Mouse (Mus musculus) neural tube, embryonic 12.5 days (tissue): ENCODE data around the gene Ehd1. TPM values are rescaled to one million over a fixed set of nuclear protein-coding genes. Genes with fewer than 3 reads are reported as not detected.
"Not testable (repeated sequence)": the region's sequence is repeated elsewhere in the genome, so short reads cannot be mapped to it uniquely, and the experiment has no call there.

Experiments
- ATAC-seq: fragments of 200-750 bp; cut with Nextera tagmentation; 2 replicates; pipeline ENCODE4 v1.8.0; 2017; ENCODE audit warnings: low read depth, mild to moderate bottlenecking, moderate TSS enrichment, moderate library complexity; ENCODE audit not compliant: low FRiP score
- H3K27ac ChIP-seq: fragments of 300-500 bp; sonication (generic); 2 replicates; pipeline ENCODE4 v1.5.1; 2016
- H3K27me3 ChIP-seq: fragments of 300-500 bp; sonication (generic); replicated peaks from 2 replicates; pipeline ENCODE4 v1.6.1; 2016; ENCODE audit warnings: mild to moderate bottlenecking
- H3K36me3 ChIP-seq: fragments of 300-500 bp; sonication (generic); 2 replicates; pipeline ENCODE4 v1.6.1; 2016; ENCODE audit warnings: mild to moderate bottlenecking
- H3K4me1 ChIP-seq: fragments of 300-500 bp; sonication (generic); 2 replicates; pipeline ENCODE4 v1.6.1; 2016
- H3K4me2 ChIP-seq: fragments of 300-500 bp; sonication (generic); replicated peaks from 2 replicates; pipeline ENCODE4 v1.6.1; 2016; ENCODE audit warnings: mild to moderate bottlenecking
- H3K4me3 ChIP-seq: fragments of 300-500 bp; sonication (generic); 2 replicates; pipeline ENCODE4 v1.5.1; 2016
- H3K9ac ChIP-seq: fragments of 300-500 bp; sonication (generic); 2 replicates; pipeline ENCODE4 v1.6.1; 2016; ENCODE audit warnings: mild to moderate bottlenecking
- H3K9me3 ChIP-seq: fragments of 300-500 bp; sonication (generic); 2 replicates; pipeline ENCODE4 v1.6.1; 2016; ENCODE audit warnings: mild to moderate bottlenecking
- WGBS: fragments of 180-500 bp; shearing (Covaris S2); methylation state at CpG from one replicate; pipeline ENCODE4 v1.1.7; 2016; 5-methylcytosine and 5-hydroxymethylcytosine counted together
- polyA plus RNA-seq: library from polyadenylated mRNA; unstranded; fragments of >200 nt; fragmentation: Nextera tagmentation; extraction: Ambion mirVana; gene quantifications from 2 replicates; pipeline ENCODE4 v1.2.1, GENCODE M21; 2016

Ehd1 gene
- polyA plus RNA-seq, 1 experiment from 2014 or later = 87.2 TPM

DNA sequence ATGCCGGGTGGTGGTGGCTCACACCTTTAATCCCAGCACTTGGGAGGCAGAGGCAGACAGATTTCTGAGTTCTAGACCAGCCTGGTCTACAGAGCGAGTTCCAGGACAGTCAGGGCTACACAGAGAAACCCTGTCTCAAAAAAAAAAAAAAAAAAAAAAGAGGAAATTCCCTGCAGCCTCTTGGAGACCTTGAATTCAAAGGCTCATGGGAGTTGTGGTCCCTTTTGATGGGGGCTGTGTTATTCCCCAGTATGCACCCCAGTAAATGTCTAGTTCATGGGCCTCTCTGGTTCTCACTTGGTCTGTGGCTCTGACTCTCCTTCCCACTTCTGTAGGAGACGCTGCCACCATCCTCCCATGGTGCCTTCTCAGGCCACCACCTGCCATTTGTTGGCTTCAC, 35.3 kb downstream of the Ehd1 start:
- H3K9me3 ChIP-seq, H3K4me2 ChIP-seq, H3K27me3 ChIP-seq, H3K4me1 ChIP-seq, H3K9ac ChIP-seq, H3K4me3 ChIP-seq, H3K27ac ChIP-seq, ATAC-seq: not testable (repeated sequence)
- H3K36me3 ChIP-seq = peaks cover 21% of the 10 kb centered on the region
- WGBS = 91% methylated on average over 3 of the region's 3 CpGs

DNA sequence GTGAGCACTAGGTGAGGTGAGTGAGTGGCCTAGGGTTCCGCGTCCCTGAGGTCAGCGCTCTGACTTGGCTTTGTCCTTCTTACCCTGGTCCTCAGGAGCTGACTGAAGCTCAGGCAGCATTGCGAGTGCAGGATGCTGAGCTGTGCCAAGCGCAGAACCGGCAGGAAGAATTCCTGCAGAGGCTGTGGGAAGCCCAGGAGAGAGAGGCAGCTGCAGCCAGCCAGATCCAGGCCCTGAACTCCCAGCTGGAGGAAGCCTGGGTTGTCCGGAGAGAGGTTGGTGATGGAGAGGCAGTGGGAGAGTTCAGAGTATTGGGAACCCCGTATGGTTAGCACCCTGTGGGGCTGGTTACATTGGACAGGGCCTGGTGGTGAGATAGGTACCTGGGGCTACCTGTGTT, 37.3 kb downstream of the Ehd1 start:
- H3K27ac ChIP-seq = no peak overlapping the region

DNA sequence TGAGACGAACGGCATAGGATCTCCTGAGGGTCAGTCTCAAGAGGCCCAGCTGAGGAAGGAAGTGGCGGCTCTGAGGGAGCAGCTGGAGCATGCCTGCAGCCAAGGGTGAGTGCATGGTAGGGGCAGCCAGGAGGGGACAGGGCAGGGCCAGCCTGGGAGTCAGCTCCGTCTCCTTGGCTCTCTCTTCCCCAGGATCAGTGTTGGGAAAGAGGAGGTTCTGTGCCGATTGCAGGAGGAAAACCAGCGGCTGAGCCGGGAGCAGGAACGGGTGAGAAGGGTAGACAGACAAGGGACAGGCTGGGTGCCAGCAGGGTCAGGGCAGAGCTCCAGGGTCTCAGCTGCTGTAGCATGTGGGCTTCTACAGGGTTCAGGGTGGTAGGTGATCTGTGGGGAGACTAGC, 38.0 kb downstream of the Ehd1 start:
- WGBS = 84% methylated on average over 8 of the region's 8 CpGs
- no peak overlapping the region for H3K4me3 ChIP-seq
- no peaks in the 10 kb centered on the region; the same call in 1 of the 2 replicates for H3K4me1 ChIP-seq
- H3K9ac ChIP-seq = no peak overlapping the region
- no peak for ATAC-seq
- H3K27ac ChIP-seq = no peak overlapping the region
- H3K36me3 ChIP-seq = peaks cover 29% of the 10 kb centered on the region
- H3K9me3 ChIP-seq = no peaks in the 10 kb centered on the region
- H3K27me3 ChIP-seq = no peaks in the 10 kb centered on the region
- H3K4me2 ChIP-seq = no peak overlapping the region

More for the DNA sequence above, 37.3 kb downstream of the Ehd1 start:
- H3K36me3 ChIP-seq = peaks cover 29% of the 10 kb centered on the region
- ATAC-seq = no peak
- H3K27me3 ChIP-seq = no peaks in the 10 kb centered on the region
- no peak overlapping the region for H3K9ac ChIP-seq
- no peaks in the 10 kb centered on the region; the same call in 1 of the 2 replicates for H3K4me1 ChIP-seq
- H3K4me3 ChIP-seq = no peak overlapping the region
- no peaks in the 10 kb centered on the region for H3K9me3 ChIP-seq
- WGBS = 88% methylated on average over 8 of the region's 8 CpGs
- H3K4me2 ChIP-seq = no peak overlapping the region

DNA sequence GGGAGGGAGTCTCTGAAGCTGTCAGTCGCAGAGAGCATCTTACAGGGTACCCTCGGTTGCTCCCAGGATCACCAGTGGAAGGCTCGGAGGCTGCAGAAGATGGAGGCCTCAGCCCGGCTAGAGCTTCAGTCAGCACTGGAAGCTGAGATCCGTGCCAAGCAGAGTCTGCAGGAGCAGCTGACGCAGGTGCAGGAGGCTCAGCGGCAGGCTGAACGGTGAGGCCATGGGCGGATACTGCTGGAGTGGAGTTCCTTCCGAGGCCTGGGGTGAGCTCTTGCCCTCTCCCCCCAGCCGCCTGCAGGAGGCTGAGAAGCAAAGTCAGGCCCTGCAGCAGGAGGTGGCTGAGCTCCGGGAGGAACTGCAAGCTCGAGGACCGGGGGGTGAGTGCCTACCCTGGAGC, 39.0 kb downstream of the Ehd1 start:
- no peaks in the 10 kb centered on the region for H3K27me3 ChIP-seq
- ATAC-seq = no peak
- 82% methylated on average over 14 of the region's 14 CpGs for WGBS
- no peak overlapping the region for H3K4me3 ChIP-seq
- no peaks in the 10 kb centered on the region; the same call in 1 of the 2 replicates for H3K4me1 ChIP-seq
- H3K9ac ChIP-seq = no peak overlapping the region
- no peak overlapping the region for H3K4me2 ChIP-seq
- no peaks in the 10 kb centered on the region for H3K9me3 ChIP-seq
- H3K36me3 ChIP-seq = peaks cover 31% of the 10 kb centered on the region
- no peak overlapping the region for H3K27ac ChIP-seq

DNA sequence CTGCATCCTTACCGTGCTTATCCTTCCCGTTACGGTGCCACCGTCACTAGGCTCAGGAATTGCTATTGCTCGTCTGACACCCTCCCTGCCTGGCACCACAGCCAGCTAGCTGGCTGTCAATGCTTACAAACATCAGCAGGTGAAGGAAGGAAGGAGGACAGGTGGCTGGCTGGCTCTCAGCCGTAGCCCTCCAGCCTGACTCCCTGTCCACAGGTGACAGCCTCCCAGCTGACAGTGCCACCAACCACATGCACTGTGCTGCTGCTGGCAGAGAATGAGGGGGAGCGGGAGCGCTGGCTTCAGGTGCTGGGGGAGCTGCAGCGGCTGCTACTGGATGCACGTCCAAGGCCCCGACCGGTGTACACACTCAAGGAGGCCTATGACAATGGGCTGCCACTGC, 41.6 kb downstream of the Ehd1 start:
- no peaks in the 10 kb centered on the region for H3K9me3 ChIP-seq
- H3K27ac ChIP-seq = no peak overlapping the region
- no peak for ATAC-seq
- no peaks in the 10 kb centered on the region for H3K27me3 ChIP-seq
- H3K9ac ChIP-seq = no peak overlapping the region
- H3K4me1 ChIP-seq = no peaks in the 10 kb centered on the region; the same call in 1 of the 2 replicates
- H3K4me3 ChIP-seq = no peak overlapping the region
- no peak overlapping the region for H3K4me2 ChIP-seq
- H3K36me3 ChIP-seq = peaks cover 35% of the 10 kb centered on the region
- WGBS = 92% methylated on average over 12 of the region's 12 CpGs

DNA sequence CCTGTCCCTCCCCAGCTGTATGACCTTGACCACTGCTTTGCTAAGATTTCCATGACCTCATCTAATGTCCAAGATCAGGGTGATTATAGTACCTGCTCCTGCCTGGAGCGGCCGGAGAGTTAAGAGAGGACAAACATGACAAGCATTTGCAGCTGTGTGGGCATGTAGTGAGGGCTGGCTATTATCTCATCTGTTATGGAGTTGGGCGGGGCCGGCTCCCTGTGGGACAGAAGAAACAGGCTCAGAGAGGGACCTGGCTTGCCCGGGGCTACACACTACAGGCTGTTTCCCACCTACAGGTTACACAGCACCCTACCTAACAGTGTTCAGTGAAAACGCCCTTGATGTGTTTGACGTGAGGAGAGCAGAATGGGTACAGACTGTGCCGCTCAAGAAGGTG, 44.8 kb downstream of the Ehd1 start:
- no peak overlapping the region for H3K27ac ChIP-seq
- H3K27me3 ChIP-seq = no peaks in the 10 kb centered on the region
- no peaks in the 10 kb centered on the region for H3K4me1 ChIP-seq
- WGBS = 86% methylated on average over 8 of the region's 8 CpGs
- H3K9me3 ChIP-seq = no peaks in the 10 kb centered on the region
- H3K4me2 ChIP-seq = no peak overlapping the region
- no peak overlapping the region for H3K4me3 ChIP-seq
- ATAC-seq = no peak
- peaks cover 21% of the 10 kb centered on the region for H3K36me3 ChIP-seq
- no peak overlapping the region for H3K9ac ChIP-seq

DNA sequence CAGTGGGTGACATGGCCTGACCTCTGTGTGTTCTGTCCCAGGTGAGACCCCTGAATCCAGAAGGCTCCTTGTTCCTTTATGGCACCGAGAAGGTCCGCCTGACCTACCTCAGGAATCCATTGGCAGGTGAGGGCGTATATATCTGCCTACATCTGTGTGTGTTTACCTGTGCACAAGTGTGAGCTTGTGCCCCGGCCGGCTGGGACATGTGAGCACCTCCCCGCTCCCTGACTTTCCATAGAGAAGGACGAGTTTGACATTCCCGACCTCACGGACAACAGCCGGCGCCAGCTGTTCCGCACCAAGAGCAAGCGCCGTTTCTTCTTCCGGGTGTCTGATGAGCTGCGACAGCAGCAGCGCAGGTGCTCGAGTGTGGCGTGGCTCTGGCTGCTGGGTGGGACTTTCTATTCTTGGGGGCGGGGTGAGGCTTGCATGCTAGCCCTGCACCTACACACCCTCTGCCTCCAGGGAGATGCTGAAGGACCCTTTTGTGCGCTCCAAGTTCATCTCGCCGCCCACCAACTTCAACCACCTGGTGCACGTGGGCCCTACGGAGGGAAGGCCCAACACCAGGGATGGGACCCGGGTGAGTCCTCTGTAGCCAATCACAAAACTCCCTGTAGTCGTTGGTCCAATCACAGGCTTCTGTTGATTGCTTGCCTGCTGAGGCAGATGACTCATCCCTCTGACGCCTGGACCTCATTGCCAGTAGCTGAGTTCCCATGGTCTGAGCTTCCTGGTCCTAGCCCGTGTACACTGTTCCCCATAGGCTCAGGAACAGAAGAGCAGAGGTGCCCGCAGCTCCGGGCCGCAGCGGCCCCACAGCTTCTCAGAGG, 45.5 kb downstream of the Ehd1 start:
- no peaks in the 10 kb centered on the region for H3K9me3 ChIP-seq
- WGBS = 84% methylated on average over 33 of the region's 33 CpGs
- no peaks in the 10 kb centered on the region for H3K4me1 ChIP-seq
- H3K9ac ChIP-seq = no peak overlapping the region
- ATAC-seq = no peak
- no peaks in the 10 kb centered on the region for H3K27me3 ChIP-seq
- H3K27ac ChIP-seq = no peak overlapping the region
- no peak overlapping the region for H3K4me2 ChIP-seq
- peaks cover 17% of the 10 kb centered on the region for H3K36me3 ChIP-seq
- H3K4me3 ChIP-seq = no peak overlapping the region

DNA sequence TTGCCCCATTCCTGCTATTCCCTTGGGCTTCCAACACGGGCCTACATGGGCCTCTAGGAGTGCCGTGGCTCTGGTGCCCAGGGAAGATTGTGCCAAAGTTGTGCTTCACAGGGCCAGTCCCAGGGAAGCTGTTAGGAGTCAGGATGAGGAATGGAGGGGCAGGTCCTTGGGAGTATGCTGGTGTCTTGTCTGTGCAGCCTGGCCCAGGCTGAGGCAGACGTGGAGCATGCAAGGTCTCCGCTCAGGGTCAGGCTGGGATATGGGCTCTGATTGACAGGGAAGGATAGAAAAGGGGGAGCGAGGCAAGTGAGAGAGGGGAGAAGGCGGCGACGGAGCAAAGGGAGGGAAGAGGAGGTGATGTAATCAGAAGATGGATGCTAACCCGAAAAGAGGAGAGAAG, 48.2 kb downstream of the Ehd1 start:
- ATAC-seq = no peak
- no peaks in the 10 kb centered on the region for H3K9me3 ChIP-seq
- no peak overlapping the region for H3K4me3 ChIP-seq
- no peak overlapping the region for H3K27ac ChIP-seq
- H3K4me1 ChIP-seq = no peaks in the 10 kb centered on the region
- peaks cover 8% of the 10 kb centered on the region; the same call in 1 of the 2 replicates for H3K36me3 ChIP-seq
- no peaks in the 10 kb centered on the region for H3K27me3 ChIP-seq
- WGBS = 86% methylated on average over 9 of the region's 9 CpGs
- H3K9ac ChIP-seq = no peak overlapping the region
- H3K4me2 ChIP-seq = no peak overlapping the region

DNA sequence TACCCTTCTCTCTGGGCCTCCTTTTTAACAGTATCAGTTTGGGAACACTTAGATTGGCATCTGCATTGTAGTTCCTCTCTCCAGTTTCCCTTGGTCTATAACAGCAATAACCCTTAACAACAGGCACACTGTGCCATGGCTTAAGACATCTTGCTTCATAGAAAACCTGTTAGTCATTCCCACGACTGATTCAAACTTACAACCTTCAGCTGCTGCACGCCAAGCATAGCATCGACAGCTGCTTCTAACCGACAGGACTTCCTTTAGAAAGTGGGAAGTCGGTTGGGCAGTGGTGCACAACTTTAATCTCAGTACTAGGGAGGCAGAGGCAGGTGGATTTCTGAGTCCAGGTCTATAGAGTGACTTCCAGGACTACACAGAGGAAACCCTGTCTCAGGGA, 54.7 kb downstream of the Ehd1 start:
- ATAC-seq = no peak
- WGBS = 70% methylated on average over 5 of the region's 5 CpGs
- H3K4me1 ChIP-seq = peaks cover 12% of the 10 kb centered on the region
- no peak overlapping the region for H3K27ac ChIP-seq
- H3K27me3 ChIP-seq = no peaks in the 10 kb centered on the region
- no peak overlapping the region for H3K4me2 ChIP-seq
- no peaks in the 10 kb centered on the region for H3K36me3 ChIP-seq
- H3K4me3 ChIP-seq = no peak overlapping the region
- H3K9me3 ChIP-seq = no peaks in the 10 kb centered on the region
- H3K9ac ChIP-seq = no peak overlapping the region

DNA sequence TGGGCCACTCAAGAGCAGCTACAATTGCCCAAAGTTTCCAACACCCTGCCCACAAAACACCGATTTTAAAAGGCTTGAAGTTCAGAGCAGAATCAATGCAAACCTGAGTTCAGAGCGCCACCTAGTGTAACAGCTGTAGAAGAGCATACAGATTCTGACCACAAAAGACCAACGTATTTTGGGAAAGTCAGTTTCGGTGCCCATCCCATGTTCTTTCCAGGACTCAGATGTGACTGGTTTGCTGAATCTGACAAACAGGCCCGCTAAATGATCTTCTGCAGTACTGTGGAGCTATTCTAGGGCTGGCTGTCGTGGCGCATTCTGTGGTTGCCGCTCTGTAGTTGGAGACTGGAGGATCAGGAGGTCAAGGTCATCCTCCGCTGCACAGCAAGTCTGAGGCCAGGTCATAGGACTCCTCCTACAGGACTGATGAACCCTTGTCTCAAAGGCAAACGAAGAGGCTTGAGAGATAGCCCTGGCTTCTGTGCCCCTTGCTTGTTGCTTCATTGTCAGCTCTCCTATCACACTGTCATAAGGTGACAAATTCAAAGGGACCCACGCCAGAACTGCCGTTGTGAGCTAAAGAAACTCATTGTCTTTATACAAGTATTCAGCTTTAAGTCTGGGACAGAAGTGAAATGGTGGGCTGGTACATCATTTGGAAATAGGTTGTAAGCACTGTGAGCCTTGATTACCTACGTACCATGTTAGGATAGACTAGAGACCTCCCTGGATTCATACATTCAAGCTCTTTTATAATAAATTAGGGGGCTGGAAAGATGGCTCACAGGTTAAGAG, 55.4 kb downstream of the Ehd1 start:
- Histone ChIP-seq H3K9me3 (no peaks in the 10 kb centered on the region), H3K27ac (no peak overlapping the region), H3K4me2 (peak overlapping the region; percentile 35), H3K27me3 (no peaks in the 10 kb centered on the region), H3K4me3 (no peak overlapping the region), H3K4me1 (peaks cover 20% of the 10 kb centered on the region), H3K36me3 (peaks cover 2% of the 10 kb centered on the region; the same call in 1 of the 2 replicates), H3K9ac (no peak overlapping the region)
- no peak for ATAC-seq
- 23% methylated on average over 13 of the region's 13 CpGs for whole genome bisulfite sequencing

DNA sequence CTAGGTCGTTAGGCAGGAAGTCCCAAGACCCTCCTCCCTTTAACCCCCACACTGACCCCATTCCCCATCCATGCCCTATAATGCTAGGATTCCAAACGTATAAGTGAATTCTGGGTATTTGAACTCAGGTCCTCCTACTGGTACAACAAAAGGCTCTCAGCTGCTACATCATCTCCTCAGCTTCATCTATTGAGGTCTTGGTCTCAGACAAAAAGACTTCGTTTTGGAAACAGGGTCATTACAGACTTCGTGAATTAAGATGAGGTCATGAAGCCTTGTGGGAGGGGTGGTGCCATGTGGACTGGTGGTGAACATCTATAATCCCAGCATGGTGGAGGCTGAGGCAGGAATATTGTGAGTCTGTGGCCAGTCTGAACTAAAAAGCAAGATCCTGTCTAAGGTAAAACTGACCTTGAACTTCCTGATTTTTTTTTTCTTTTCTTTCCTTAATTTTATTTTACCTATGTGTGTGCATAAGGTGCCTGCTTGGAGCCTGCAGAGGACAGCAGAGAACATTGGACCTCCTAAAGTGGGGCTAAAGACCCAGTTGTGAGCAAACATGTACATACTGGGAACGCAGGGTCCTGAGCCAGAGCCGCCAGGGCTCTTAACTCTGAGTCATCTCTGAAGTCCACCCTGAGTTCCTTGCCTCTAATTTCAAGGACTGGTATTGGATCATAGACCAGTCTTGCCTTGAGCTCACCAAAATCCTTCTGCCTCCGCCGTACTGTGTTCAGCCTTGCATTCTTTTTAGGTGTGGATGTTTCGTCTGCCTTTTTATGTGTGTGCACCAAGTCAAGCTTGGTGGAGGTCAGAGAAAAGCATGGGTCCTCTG, 57.5 kb downstream of the Ehd1 start:
- H3K9me3 ChIP-seq = no peaks in the 10 kb centered on the region
- no peak overlapping the region for H3K27ac ChIP-seq
- H3K4me3 ChIP-seq = 0 out of 2 replicates have a peak overlapping the region, but pooled peaks have one; percentile 13
- peak overlapping the region; percentile 95 for H3K4me2 ChIP-seq
- peak; percentile 15 for ATAC-seq
- H3K4me1 ChIP-seq = peaks cover 29% of the 10 kb centered on the region
- H3K36me3 ChIP-seq = peaks cover 22% of the 10 kb centered on the region
- WGBS = 66% methylated on average over 9 of the region's 9 CpGs
- H3K27me3 ChIP-seq = no peaks in the 10 kb centered on the region
- H3K9ac ChIP-seq = no peak overlapping the region
